Mouse (Mus musculus) spleen, adult 2 months (tissue): ENCODE results near the gene Gba2.

Experiments used
- CTCF ChIP-seq: fragments of 200-500 bp; IDR thresholded peaks from 2 replicates; pipeline ENCODE4 v1.5.1; 2011; ENCODE audit warnings: mild to moderate bottlenecking, inconsistent platforms; ENCODE audit not compliant: insufficient read depth, insufficient read length, insufficient replicate concordance; ENCODE audit errors: extremely low read depth
- POLR2A ChIP-seq: fragments of 200-500 bp; IDR thresholded peaks from 2 replicates; pipeline ENCODE4 v1.6.1; 2011; ENCODE audit warnings: low read depth, low read length, inconsistent platforms

GRCm38 (mm10) chr4:43584444-43585416 is 6.1 kb upstream of the Gba2 start, which contains the start of gene Msmp:
- TF ChIP-seq CTCF, result no peak
- TF ChIP-seq POLR2A, result no peak
